Mouse (Mus musculus) left cerebral cortex, postnatal 36 days (tissue): ENCODE results near the gene Smim11. TPM values are rescaled to one million over a fixed set of nuclear protein-coding genes. Genes with fewer than 3 reads are reported as not detected.

ENCODE experiments used
- DNase-seq, 2 experiments: peaks; one replicate each; pipeline ENCODE4 v3.0.0; 2021 to 2022; ENCODE audit warnings: low spot score in 2 of 2, mixed read lengths in 1 of 2
- intact Hi-C: fragments of 180-260 bp; cut with DNase I; formaldehyde crosslinking; loops from one replicate; pipeline ENCODE4 v1.15.1; 2025
- total RNA-seq, 2 experiments: library from RNA; stranded (reverse); gene quantifications; 2 replicates each; pipeline ENCODE4 v1.2.3; 2021

Gene Smim11
- total RNA-seq, 2 experiments from 2014 or later, result 15.8 to 16.2 TPM

GRCm38 (mm10) chr16:92355982-92356381 lies 54.9 kb downstream of the Smim11 start:
- no peak for DNase-seq
- intact Hi-C loops, result no loop called here

DNA sequence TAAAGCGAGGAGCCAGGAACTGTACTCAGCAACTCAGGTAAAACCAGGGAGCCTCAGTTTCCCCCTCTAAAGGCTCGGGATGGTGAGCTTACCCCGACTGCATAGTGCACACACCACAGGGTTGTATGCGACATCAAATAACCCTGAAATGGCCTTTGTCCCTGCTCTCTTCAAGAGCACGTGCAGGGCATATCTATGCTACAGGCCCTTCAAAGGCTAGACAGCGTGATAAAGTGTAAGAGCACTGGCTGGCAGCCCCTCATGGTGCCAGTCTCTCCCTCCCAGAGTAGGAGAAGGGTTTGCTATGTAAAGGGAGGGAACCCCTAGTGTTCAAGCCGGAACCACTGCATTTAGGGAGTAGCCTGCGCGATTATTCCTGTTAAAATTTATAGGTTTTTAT lies 55.9 kb downstream of the Smim11 start:
- intact Hi-C loops, result no loop called here
- no peak for DNase-seq

DNA sequence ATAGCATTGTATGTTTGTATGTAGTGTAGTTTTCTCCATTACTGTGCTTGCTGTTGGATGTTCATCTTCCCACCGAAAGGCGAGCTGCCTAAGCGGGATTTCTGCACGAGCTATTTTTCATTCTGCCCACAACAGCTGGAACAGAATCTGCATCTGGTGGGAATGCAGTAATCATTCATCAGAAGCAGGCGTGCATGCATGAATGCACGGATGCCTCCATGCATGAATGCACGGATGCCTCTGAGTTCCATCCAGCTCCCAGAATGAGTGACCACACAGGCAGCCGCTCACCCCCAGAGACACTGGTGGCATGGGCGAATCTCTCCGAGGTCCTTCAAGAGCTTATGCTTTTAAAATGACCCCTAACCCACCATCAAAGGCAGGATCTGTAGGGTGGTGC lies 56.5 kb downstream of the Smim11 start:
- intact Hi-C loops, result no loop called here
- no peak for DNase-seq

DNA sequence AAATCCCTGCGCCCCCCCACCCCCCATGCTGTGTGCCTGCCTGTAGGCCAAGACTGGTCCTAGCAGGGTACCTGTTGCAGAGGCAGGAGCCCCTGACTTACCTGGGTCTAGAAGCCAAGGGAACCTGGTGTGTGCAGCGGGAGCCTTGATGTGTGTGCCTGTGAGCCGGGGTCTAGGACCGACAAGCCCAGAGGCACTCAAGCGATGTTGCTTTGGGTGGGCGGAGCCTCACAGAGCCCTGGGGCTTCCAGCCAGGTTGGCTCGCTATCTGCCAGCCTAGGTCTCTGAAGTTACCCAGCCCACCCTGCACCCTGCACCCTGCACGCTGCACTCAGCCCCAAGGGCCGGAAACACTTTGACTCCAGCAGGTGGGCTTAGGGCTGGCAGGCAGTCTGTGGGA lies 57.6 kb downstream of the Smim11 start:
- intact Hi-C loops, result no loop called here
- no peak for DNase-seq

GRCm38 (mm10) chr16:92359229-92359628 lies 58.1 kb downstream of the Smim11 start, which contains the start of gene Kcne1:
Kcne1 (minus strand) TSS chr16:92359468.
- DNase-seq, result no peak
- intact Hi-C loops, result no loop called here

- DNase-seq, result no peak
Measured at GRCm38 (mm10) chr16:92360711-92361110, 59.6 kb downstream of the Smim11 start.

More at GRCm38 (mm10) chr16:92360711-92361110, 59.6 kb downstream of the Smim11 start:
- intact Hi-C loops, result no loop called here

Other genes with a start within 250 kb of the Smim11 start
- gene Mrps6, start 243.0 kb upstream of the Smim11 start, total RNA-seq, result 10 to 100 TPM; 44.1 to 53.2 TPM
- not detected for gene Gm49711, start 243.0 kb upstream of the Smim11 start, total RNA-seq
- 10 to 100 TPM; 20.3 to 27.8 TPM for gene Slc5a3, start 243.0 kb upstream of the Smim11 start, total RNA-seq
- gene Kcne2, start 8.9 kb upstream of the Smim11 start, total RNA-seq, result under 1 TPM in 1 of 2 experiments, not detected in 1; 0.17 TPM
- not detected for gene Fam243, start 20.2 kb downstream of the Smim11 start, total RNA-seq
- gene Kcne1, start 58.2 kb downstream of the Smim11 start, total RNA-seq, result not detected
- 10 to 100 TPM; 55.4 to 60.9 TPM for gene Rcan1, start 169.6 kb downstream of the Smim11 start, total RNA-seq
- gene Clic6, start 184.4 kb downstream of the Smim11 start, total RNA-seq, result 1 to 10 TPM in 1 of 2 experiments, under 1 TPM in 1; 0.62 to 2.1 TPM